In genomic region chr4:150690759-150691158, GRCm38 (mm10) we compare ENCODE assay signal across 8 mouse cellular contexts. TPM values are rescaled to one million over a fixed set of nuclear protein-coding genes. Genes with fewer than 3 reads are reported as not detected.
A peak's percentile ranks its signal among the peaks of the same experiment; 100 is the strongest.
DNase-seq lines count a peak whose midpoint lies in the region; ATAC-seq and TF ChIP-seq lines count a peak whose summit lies in the region.

No protein-coding gene starts in this region.

- peak; percentile 24 for DNase-seq in midbrain, postnatal 0 days (ENCODE audit: low spot score)
- DNase-seq in midbrain, embryonic 14.5 days: no peak
- DNase-seq in brain, embryonic 14.5 days (ENCODE audit: low read depth): no peak
- peak; percentile 65 for DNase-seq in kidney, postnatal 0 days (ENCODE audit: low spot score)
- peak; percentile 29 for DNase-seq in thymus, postnatal 0 days (ENCODE audit: low spot score)
- DNase-seq in hindbrain, embryonic 10.5 days (ENCODE audit: low spot score): no peak
- DNase-seq in left cerebral cortex, adult 11 months (ENCODE audit: low spot score): no peak
- no peak for DNase-seq in right cerebral cortex, postnatal 25 days

- WGBS in midbrain, postnatal 0 days: 79% methylated on average over 3 of the region's 3 CpGs
- WGBS in midbrain, embryonic 14.5 days: 75% methylated on average over 3 of the region's 3 CpGs
- 82% methylated on average over 3 of the region's 3 CpGs for WGBS in kidney, postnatal 0 days
- 72% methylated on average over 3 of the region's 3 CpGs for WGBS in hindbrain, embryonic 10.5 days

- no peak overlapping the region for H3K4me3 ChIP-seq in midbrain, postnatal 0 days (ENCODE audit: low read depth, low read length)
- no peak overlapping the region for H3K4me3 ChIP-seq in midbrain, embryonic 14.5 days (replicated peaks; ENCODE audit: low read depth, low read length)
- H3K4me3 ChIP-seq in kidney, postnatal 0 days (replicated peaks; ENCODE audit: low read depth, low read length): no peak overlapping the region
- H3K4me3 ChIP-seq in hindbrain, embryonic 10.5 days: no peak overlapping the region

- ATAC-seq in midbrain, postnatal 0 days (ENCODE audit: low FRiP score): no peak
- no peak for ATAC-seq in midbrain, embryonic 14.5 days (ENCODE audit: low FRiP score, low TSS enrichment)
- ATAC-seq in kidney, postnatal 0 days (replicated peaks; ENCODE audit: low FRiP score, low read depth): no peak

- H3K4me2 ChIP-seq in midbrain, postnatal 0 days (ENCODE audit: low read depth, low read length, poor library complexity, severe bottlenecking): no peak overlapping the region
- H3K4me2 ChIP-seq in midbrain, embryonic 14.5 days (ENCODE audit: low read length): no peak overlapping the region
- H3K4me2 ChIP-seq in kidney, postnatal 0 days (ENCODE audit: low read length): no peak overlapping the region

- H3K27ac ChIP-seq in midbrain, postnatal 0 days (ENCODE audit: low read depth, low read length): no peak overlapping the region
- H3K27ac ChIP-seq in midbrain, embryonic 14.5 days (replicated peaks; ENCODE audit: low read depth, low read length): no peak overlapping the region
- no peak overlapping the region for H3K27ac ChIP-seq in kidney, postnatal 0 days
- H3K27ac ChIP-seq in hindbrain, embryonic 10.5 days: no peak overlapping the region

- H3K27me3 ChIP-seq in midbrain, postnatal 0 days (ENCODE audit: insufficient read depth, low read length): no peaks in the 10 kb centered on the region
- no peaks in the 10 kb centered on the region for H3K27me3 ChIP-seq in midbrain, embryonic 14.5 days (ENCODE audit: control insufficient read depth, insufficient read depth, low read length)
- no peaks in the 10 kb centered on the region for H3K27me3 ChIP-seq in kidney, postnatal 0 days (ENCODE audit: insufficient read depth, low read length)
- no peaks in the 10 kb centered on the region for H3K27me3 ChIP-seq in hindbrain, embryonic 10.5 days (ENCODE audit: insufficient read depth, poor library complexity, severe bottlenecking)

- H3K4me1 ChIP-seq in midbrain, postnatal 0 days (ENCODE audit: insufficient read depth, low read length): no peaks in the 10 kb centered on the region
- peaks cover 2% of the 10 kb centered on the region; the same call in 1 of the 2 replicates for H3K4me1 ChIP-seq in midbrain, embryonic 14.5 days (ENCODE audit: control insufficient read depth, insufficient read depth, low read length)
- H3K4me1 ChIP-seq in kidney, postnatal 0 days (replicated peaks; ENCODE audit: insufficient read depth, low read length): peaks cover 2% of the 10 kb centered on the region; the same call in 1 of the 2 replicates
- peaks cover 19% of the 10 kb centered on the region for H3K4me1 ChIP-seq in hindbrain, embryonic 10.5 days (replicated peaks)

- peak; percentile 51 for TF ChIP-seq CTCF in midbrain, postnatal 0 days (IDR thresholded peaks at IDR 0.05)
- peak; percentile 39; the same call in 1 of the 2 replicates for TF ChIP-seq CTCF in brain, embryonic 14.5 days (IDR thresholded peaks at IDR 0.05; ENCODE audit: borderline replicate concordance, extremely low read depth, insufficient read depth, insufficient read length)
- TF ChIP-seq CTCF in kidney, postnatal 0 days (IDR thresholded peaks at IDR 0.05; ENCODE audit: low read depth): peak; percentile 66

- no peak for TF ChIP-seq POLR2A in brain, embryonic 14.5 days (IDR thresholded peaks at IDR 0.05; ENCODE audit: borderline replicate concordance, extremely low read depth, insufficient read depth, insufficient read length, poor library complexity, severe bottlenecking)

- H3K9ac ChIP-seq in midbrain, postnatal 0 days (replicated peaks; ENCODE audit: low read length, poor library complexity, severe bottlenecking): no peak overlapping the region
- no peak overlapping the region for H3K9ac ChIP-seq in midbrain, embryonic 14.5 days (replicated peaks; ENCODE audit: low read length)
- no peak overlapping the region for H3K9ac ChIP-seq in kidney, postnatal 0 days (ENCODE audit: low read depth, low read length)

- H3K9me3 ChIP-seq in midbrain, postnatal 0 days (ENCODE audit: low read length): no peaks in the 10 kb centered on the region
- no peaks in the 10 kb centered on the region for H3K9me3 ChIP-seq in midbrain, embryonic 14.5 days (ENCODE audit: control insufficient read depth, low read length)
- H3K9me3 ChIP-seq in kidney, postnatal 0 days (replicated peaks; ENCODE audit: low read length): no peaks in the 10 kb centered on the region
- H3K9me3 ChIP-seq in hindbrain, embryonic 10.5 days: no peaks in the 10 kb centered on the region

- H3K36me3 ChIP-seq in midbrain, postnatal 0 days (ENCODE audit: insufficient read depth, low read length): no peaks in the 10 kb centered on the region
- no peaks in the 10 kb centered on the region for H3K36me3 ChIP-seq in midbrain, embryonic 14.5 days (ENCODE audit: control insufficient read depth, insufficient read depth, low read length)
- H3K36me3 ChIP-seq in kidney, postnatal 0 days (ENCODE audit: insufficient read depth, low read length): no peaks in the 10 kb centered on the region
- no peaks in the 10 kb centered on the region for H3K36me3 ChIP-seq in hindbrain, embryonic 10.5 days

RNA-seq across cellular contexts. Expression of gene Slc45a1, which starts 38.8 kb away (rescaled TPM):
- total RNA-seq in midbrain, postnatal 0 days (2014; rRNA removed): 49.1 and 51.1 TPM in 2 replicates
- 54.8 and 58.4 TPM in 2 replicates for polyA plus RNA-seq in midbrain, postnatal 0 days (2015; fragmentation: Nextera tagmentation; extraction: Ambion mirVana)
- 28.0 and 29.3 TPM in 2 replicates for polyA plus RNA-seq in midbrain, embryonic 14.5 days (2014; fragmentation: Nextera tagmentation; extraction: Ambion mirVana)
- 23.0 and 27.7 TPM in 2 replicates for polyA plus RNA-seq in brain, embryonic 14.5 days (2012; rRNA removed)
- 0.04 TPM in 2 replicates for polyA plus RNA-seq in kidney, postnatal 0 days (2015; fragmentation: Nextera tagmentation; extraction: Ambion mirVana)
- polyA plus RNA-seq in thymus, postnatal 0 days (2015; fragmentation: Nextera tagmentation; extraction: Ambion mirVana): not detected in 2 replicates
- polyA plus RNA-seq in hindbrain, embryonic 10.5 days (2016; fragmentation: Nextera tagmentation; extraction: Ambion mirVana): 2.9 and 8.4 TPM in 2 replicates

Comparison
In these comparisons a context has a peak if more than half of its experiments do, and no peak if none do; other contexts are left out.
1. DNase-seq: peak in midbrain, postnatal 0 days (single experiment), kidney, postnatal 0 days (single experiment) and thymus, postnatal 0 days (single experiment); none in midbrain, embryonic 14.5 days (single experiment), brain, embryonic 14.5 days (single experiment), hindbrain, embryonic 10.5 days (single experiment), left cerebral cortex, adult 11 months (single experiment) and right cerebral cortex, postnatal 25 days (single experiment).
2. Peak in every context shown above with its lines, with median percentiles within 50 percentile points of each other: CTCF ChIP-seq.